Mouse (Mus musculus) embryonic facial prominence, embryonic 14.5 days (tissue): ENCODE results near the gene Ncoa3. TPM values are rescaled to one million over a fixed set of nuclear protein-coding genes. Genes with fewer than 3 reads are reported as not detected.

Source experiments
- ATAC-seq: fragments of 200-750 bp; cut with Nextera tagmentation; 2 replicates; pipeline ENCODE4 v1.8.0; 2017; ENCODE audit warnings: low read depth, moderate number of reproducible peaks, moderate TSS enrichment
- DNase-seq: peaks from one replicate; pipeline ENCODE4 v3.0.0-alpha.2; 2015; ENCODE audit warnings: low spot score
- H3K27ac ChIP-seq: fragments of 300-500 bp; sonication (generic); replicated peaks from 2 replicates; pipeline ENCODE4 v1.5.1; 2014; ENCODE audit warnings: low read depth, mild to moderate bottlenecking, low read length, moderate library complexity
- H3K27me3 ChIP-seq: fragments of 300-500 bp; sonication (generic); replicated peaks from 2 replicates; pipeline ENCODE4 v1.6.1; 2014; ENCODE audit warnings: low read length; ENCODE audit not compliant: control insufficient read depth, insufficient read depth
- H3K36me3 ChIP-seq: fragments of 300-500 bp; sonication (generic); 2 replicates; pipeline ENCODE4 v1.6.1; 2014; ENCODE audit warnings: low read length, mixed read lengths; ENCODE audit not compliant: control insufficient read depth, insufficient read depth
- H3K4me1 ChIP-seq: fragments of 300-500 bp; sonication (generic); 2 replicates; pipeline ENCODE4 v1.6.1; 2014; ENCODE audit warnings: antibody characterized with exemption, low read length; ENCODE audit not compliant: control insufficient read depth, insufficient read depth
- H3K4me2 ChIP-seq: fragments of 300-500 bp; sonication (generic); 2 replicates; pipeline ENCODE4 v1.6.1; 2014; ENCODE audit warnings: low read depth, mild to moderate bottlenecking, low read length, moderate library complexity, mixed read lengths
- H3K4me3 ChIP-seq: fragments of 300-500 bp; sonication (generic); 2 replicates; pipeline ENCODE4 v1.5.1; 2014; ENCODE audit warnings: low read depth, mild to moderate bottlenecking, low read length
- H3K9ac ChIP-seq: fragments of 300-500 bp; sonication (generic); 2 replicates; pipeline ENCODE4 v1.6.1; 2014; ENCODE audit warnings: low read depth, mild to moderate bottlenecking, low read length, moderate library complexity, mixed read lengths
- H3K9me3 ChIP-seq: fragments of 300-500 bp; sonication (generic); 2 replicates; pipeline ENCODE4 v1.6.1; 2016; ENCODE audit warnings: low read length; ENCODE audit not compliant: control insufficient read depth
- WGBS: fragments of 180-500 bp; shearing (Covaris S2); extraction: QIAGEN DNeasy Blood & Tissue Kit; methylation state at CpG from one replicate; pipeline ENCODE4 v1.1.7; 2014; 5-methylcytosine and 5-hydroxymethylcytosine counted together
- polyA plus RNA-seq: library from polyadenylated mRNA; unstranded; fragments of >200 nt; fragmentation: Nextera tagmentation; extraction: Ambion mirVana; gene quantifications from 2 replicates; pipeline ENCODE4 v1.2.1, GENCODE M21; 2014

The Ncoa3 gene
- polyA plus RNA-seq, 1 experiment from 2014 or later, result 15.6 TPM

DNA sequence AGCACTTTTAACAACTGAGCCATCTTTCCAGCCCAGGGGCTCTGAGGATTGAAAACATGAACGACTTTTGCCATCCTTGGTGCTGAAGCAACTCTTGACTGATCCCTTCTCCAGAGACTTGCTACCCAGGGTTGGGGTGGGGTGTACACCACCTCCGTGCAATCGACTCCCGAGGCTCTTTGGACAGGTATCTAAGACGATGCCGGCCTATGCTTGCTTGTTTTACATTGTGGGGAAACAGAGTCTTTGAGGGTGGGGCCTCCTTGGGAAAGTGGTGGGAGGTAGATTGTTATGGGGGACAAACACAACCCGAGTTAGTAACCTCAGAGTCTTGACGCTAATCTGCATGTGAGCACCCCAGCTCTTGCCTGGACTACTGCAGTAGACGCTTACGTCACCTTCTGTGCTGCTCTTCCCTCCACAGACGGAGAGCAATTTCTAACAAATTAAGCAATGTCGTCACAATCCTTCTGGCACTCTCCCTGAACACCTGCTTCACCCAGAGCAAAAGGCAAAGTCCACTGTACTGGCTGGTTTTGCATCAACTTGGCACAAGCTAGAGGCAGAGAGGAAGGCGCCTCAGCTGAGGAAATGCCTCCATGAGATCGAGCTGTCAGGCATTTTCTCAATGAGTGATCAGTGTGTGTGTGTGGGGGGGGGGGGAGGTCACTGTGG lies 129.4 kb downstream of the Ncoa3 start:
- 81% methylated on average over 14 of the region's 14 CpGs for WGBS
- Histone ChIP-seq H3K27me3 (no peaks in the 10 kb centered on the region), H3K4me1 (peaks cover 3% of the 10 kb centered on the region; the same call in 1 of the 2 replicates), H3K9me3 (no peaks in the 10 kb centered on the region), H3K36me3 (peaks cover 35% of the 10 kb centered on the region), H3K27ac (no peak overlapping the region), H3K4me3 (no peak overlapping the region), H3K4me2 (no peak overlapping the region), H3K9ac (no peak overlapping the region)
- no peak for DNase-seq
- no peak for ATAC-seq

- Histone ChIP-seq H3K9me3 (no peaks in the 10 kb centered on the region), H3K36me3 (peaks cover 37% of the 10 kb centered on the region), H3K27ac (no peak overlapping the region), H3K4me1 (peaks cover 3% of the 10 kb centered on the region; the same call in 1 of the 2 replicates), H3K4me2 (no peak overlapping the region), H3K9ac (no peak overlapping the region), H3K27me3 (no peaks in the 10 kb centered on the region), H3K4me3 (no peak overlapping the region)
- ATAC-seq (no peak), DNase-seq (no peak)
- WGBS, result 85% methylated on average over 6 of the region's 6 CpGs
Observed at GRCm38 (mm10) chr2:166122781-166123180, 130.3 kb downstream of the Ncoa3 start.

Other genes with a start within 250 kb of the Ncoa3 start
- 28.6 and 32.7 TPM in 2 replicates for gene Zmynd8, start 93.6 kb upstream of the Ncoa3 start, polyA plus RNA-seq
- gene Sulf2, start 163.0 kb downstream of the Ncoa3 start, polyA plus RNA-seq, result 139 and 160 TPM in 2 replicates